Mouse (Mus musculus) olfactory bulb, adult 2 months (tissue): ENCODE data around the gene Babam2.

Experiments used
- CTCF ChIP-seq: fragments of 200-500 bp; IDR thresholded peaks from 2 replicates; pipeline ENCODE4 v1.5.1; 2012; ENCODE audit warnings: low read depth, mild to moderate bottlenecking, low read length, moderate library complexity; ENCODE audit not compliant: insufficient read depth
- POLR2A ChIP-seq: fragments of 200-500 bp; IDR thresholded peaks from 2 replicates; pipeline ENCODE4 v1.6.1; 2012; ENCODE audit warnings: mild to moderate bottlenecking, low read depth, low read length, moderate library complexity; ENCODE audit not compliant: insufficient read depth

DNA sequence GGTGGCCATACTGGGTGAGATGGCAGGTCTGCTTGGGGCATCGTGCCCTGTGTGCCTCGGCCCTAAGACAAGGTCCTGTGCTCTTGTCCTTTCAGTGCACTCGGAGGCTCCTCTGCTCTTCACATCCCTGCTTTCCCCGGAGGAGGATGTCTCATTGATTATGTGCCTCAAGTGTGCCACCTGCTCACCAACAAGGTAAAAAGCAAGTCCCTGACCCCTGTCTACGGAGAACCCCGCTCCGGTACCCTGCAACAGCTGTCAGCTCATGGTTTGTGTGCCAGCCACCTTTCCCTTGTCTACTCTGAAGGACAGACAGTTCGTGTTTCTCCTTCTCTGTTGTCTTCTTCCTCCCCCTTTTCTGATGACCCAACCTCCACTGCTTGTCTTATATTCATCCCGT lies 303.8 kb downstream of the Babam2 start:
- TF ChIP-seq CTCF (no peak), POLR2A (no peak)
